Comparison of ENCODE assay signal across 7 mouse cellular contexts in genomic region chr9:51962975-51963701, GRCm38 (mm10). TPM values are rescaled to one million over a fixed set of nuclear protein-coding genes. Genes with fewer than 3 reads are reported as not detected.
DNase-seq lines count a peak whose midpoint lies in the region; ATAC-seq lines count a peak whose summit lies in the region.

TSS of gene Fdx1 (minus strand) at chr9:51963556.

- ATAC-seq in intestine, embryonic 16.5 days, result peak; percentile 97
- ATAC-seq in limb, embryonic 12.5 days (ENCODE audit: insufficient number of reproducible peaks, insufficient read depth, low FRiP score, low TSS enrichment, low read depth), result peak; percentile 97
- peak; percentile 90 for ATAC-seq in midbrain, embryonic 14.5 days (ENCODE audit: low FRiP score, low TSS enrichment)

- peaks cover 12% of the 10 kb centered on the region; the same call in 1 of the 2 replicates for H3K4me1 ChIP-seq in intestine, embryonic 16.5 days (ENCODE audit: control insufficient read depth, insufficient read depth, low read length)
- H3K4me1 ChIP-seq in limb, embryonic 12.5 days (replicated peaks), result peaks cover 25% of the 10 kb centered on the region
- H3K4me1 ChIP-seq in midbrain, embryonic 14.5 days (ENCODE audit: control insufficient read depth, insufficient read depth, low read length), result peaks cover 17% of the 10 kb centered on the region

- H3K36me3 ChIP-seq in intestine, embryonic 16.5 days (ENCODE audit: control insufficient read depth, insufficient read depth, low read length), result no peaks in the 10 kb centered on the region
- H3K36me3 ChIP-seq in limb, embryonic 12.5 days, result no peaks in the 10 kb centered on the region
- H3K36me3 ChIP-seq in midbrain, embryonic 14.5 days (ENCODE audit: control insufficient read depth, insufficient read depth, low read length), result no peaks in the 10 kb centered on the region

- peak within 1 kb of the TSS; percentile 74 for H3K4me2 ChIP-seq in intestine, embryonic 16.5 days (ENCODE audit: low read depth, low read length)
- peak within 1 kb of the TSS; percentile 68 for H3K4me2 ChIP-seq in limb, embryonic 12.5 days
- peak within 1 kb of the TSS; percentile 76 for H3K4me2 ChIP-seq in midbrain, embryonic 14.5 days (ENCODE audit: low read length)

- under 1% methylated on average over 78 of the region's 81 CpGs for WGBS in intestine, embryonic 16.5 days
- under 1% methylated on average over 81 of the region's 81 CpGs for WGBS in limb, embryonic 12.5 days
- under 1% methylated on average over 81 of the region's 81 CpGs for WGBS in midbrain, embryonic 14.5 days

- no peaks in the 10 kb centered on the region for H3K27me3 ChIP-seq in intestine, embryonic 16.5 days (replicated peaks; ENCODE audit: control insufficient read depth, insufficient read depth, low read length)
- 0 out of 2 replicates have a peak, but pooled peaks cover 5% of the 10 kb centered on the region for H3K27me3 ChIP-seq in limb, embryonic 12.5 days
- H3K27me3 ChIP-seq in midbrain, embryonic 14.5 days (ENCODE audit: control insufficient read depth, insufficient read depth, low read length), result peaks cover 4% of the 10 kb centered on the region; the same call in 1 of the 2 replicates

- peak; percentile 90 to 95 for DNase-seq in adrenal gland, adult 18-20 months (ENCODE audit: low spot score in 2 of 2)
- peak; percentile 76 for DNase-seq in embryo, embryonic 10 days (ENCODE audit: low spot score)
- DNase-seq in gastrocnemius, postnatal 4 days (ENCODE audit: low spot score in 2 of 2), result peak; percentile 61 to 80
- DNase-seq in midbrain, embryonic 14.5 days, result peak; percentile 81
- peak; percentile 56 to 74 for DNase-seq in spleen, adult 18-20 months

- no peaks in the 10 kb centered on the region for H3K9me3 ChIP-seq in intestine, embryonic 16.5 days (ENCODE audit: control insufficient read depth, low read length)
- no peaks in the 10 kb centered on the region for H3K9me3 ChIP-seq in limb, embryonic 12.5 days
- no peaks in the 10 kb centered on the region for H3K9me3 ChIP-seq in midbrain, embryonic 14.5 days (ENCODE audit: control insufficient read depth, low read length)

- peak within 1 kb of the TSS; percentile 82 for H3K27ac ChIP-seq in intestine, embryonic 16.5 days (ENCODE audit: low read length)
- H3K27ac ChIP-seq in limb, embryonic 12.5 days, result peak within 1 kb of the TSS; percentile 80
- H3K27ac ChIP-seq in midbrain, embryonic 14.5 days (replicated peaks; ENCODE audit: low read depth, low read length), result peak within 1 kb of the TSS; percentile 85

- H3K4me3 ChIP-seq in intestine, embryonic 16.5 days (ENCODE audit: low read length), result peak within 1 kb of the TSS; percentile 88
- peak within 1 kb of the TSS; percentile 83 for H3K4me3 ChIP-seq in limb, embryonic 12.5 days (replicated peaks)
- peak within 1 kb of the TSS; percentile 80 for H3K4me3 ChIP-seq in midbrain, embryonic 14.5 days (replicated peaks; ENCODE audit: low read depth, low read length)

- peak within 1 kb of the TSS; percentile 89 for H3K9ac ChIP-seq in intestine, embryonic 16.5 days (ENCODE audit: low read depth, low read length)
- peak within 1 kb of the TSS; percentile 88 for H3K9ac ChIP-seq in limb, embryonic 12.5 days (replicated peaks)
- H3K9ac ChIP-seq in midbrain, embryonic 14.5 days (replicated peaks; ENCODE audit: low read length), result peak within 1 kb of the TSS; percentile 84

RNA-seq across cellular contexts. Expression of gene Fdx1, which starts in this region (rescaled TPM):
- 1,000 to 10,000 TPM; 3,296 to 3,327 TPM for total RNA-seq in adrenal gland, adult 18-20 months (2021)
- 10 to 100 TPM; 40.8 to 41.2 TPM for total RNA-seq in gastrocnemius, postnatal 4 days (2021)
- 81.3 and 85.7 TPM in 2 replicates for polyA plus RNA-seq in intestine, embryonic 16.5 days (2015; fragmentation: Nextera tagmentation; extraction: Ambion mirVana)
- 76.8 and 78.7 TPM in 2 replicates for polyA plus RNA-seq in limb, embryonic 12.5 days (2016; fragmentation: Nextera tagmentation; extraction: Ambion mirVana)
- 43.0 and 48.9 TPM in 2 replicates for polyA plus RNA-seq in midbrain, embryonic 14.5 days (2014; fragmentation: Nextera tagmentation; extraction: Ambion mirVana)

Comparison
In these comparisons a context has a peak if more than half of its experiments do, and no peak if none do; other contexts are left out.
1. Peak in every context shown above with its lines: DNase-seq, ATAC-seq, H3K4me3 ChIP-seq and H3K27ac ChIP-seq.
2. RNA of gene Fdx1 (total RNA-seq): 3,296 to 3,327 TPM in adrenal gland, adult 18-20 months; 40.8 to 41.2 TPM in gastrocnemius, postnatal 4 days; every median in the first group is over 10 times any median in the second.